In the genomic region with DNA sequence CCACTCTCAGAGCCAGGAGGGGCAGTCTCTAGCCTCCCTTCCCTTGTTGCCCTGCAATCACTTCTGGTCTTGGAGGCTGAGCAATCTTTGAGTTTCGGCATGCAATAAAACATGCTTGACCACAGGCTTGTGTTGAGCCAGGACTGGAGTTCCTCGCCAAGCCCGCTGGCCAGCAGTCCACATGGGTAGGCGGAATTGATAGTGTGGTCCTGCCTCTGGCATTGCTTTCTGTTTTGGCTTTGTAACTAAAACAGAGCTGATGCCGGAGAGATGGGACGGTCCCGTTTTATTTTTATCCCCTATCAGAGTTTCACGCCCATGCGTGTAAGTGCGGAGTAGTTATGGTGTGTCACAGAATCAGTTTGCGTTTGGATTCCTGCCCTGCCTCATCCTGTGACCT, we compare ENCODE assay signal across 17 mouse cellular contexts. TPM values are rescaled to one million over a fixed set of nuclear protein-coding genes. Genes with fewer than 3 reads are reported as not detected.
A peak's percentile ranks its signal among the peaks of the same experiment; 100 is the strongest.
DNase-seq lines count a peak whose midpoint lies in the region; ATAC-seq and TF ChIP-seq lines count a peak whose summit lies in the region.
"Had no signal": no experiment of that assay in that cellular context is flagged by ENCODE, and none has a peak within 500 bp of the region (broad histone marks: within the 10 kb centered on the region; RNA-seq: fewer than 3 reads in every experiment).

No protein-coding gene starts in this region.

- intact Hi-C loops in heart, postnatal 25 days (cut with DNase I), result no loop called here

- DNase-seq in adrenal gland, adult 8-10 months, result peak; percentile 14
- DNase-seq in adrenal gland, adult 18-20 months (ENCODE audit: low spot score in 2 of 2), result no peak
- peak; percentile 84 to 86 for DNase-seq in heart, adult 18-20 months
- DNase-seq in heart, postnatal 25 days (ENCODE audit: low spot score), result peak; percentile 69
- no peak for DNase-seq in layer of hippocampus, postnatal 14 days (ENCODE audit: low spot score in 2 of 2)
- DNase-seq in kidney, adult 9 months, result no peak
- DNase-seq: cerebellum, postnatal 36 days; liver, embryonic 13.5 days; spleen, adult 18-20 months; thymus, adult 18-20 months had no signal

- H3K9ac ChIP-seq in kidney, embryonic 15.5 days, result no peak overlapping the region
- H3K9ac ChIP-seq: forebrain, embryonic 12.5 days; liver, embryonic 13.5 days; midbrain, embryonic 12.5 days; neural tube, embryonic 13.5 days had no signal

- no peak overlapping the region for H3K27ac ChIP-seq in kidney, embryonic 15.5 days
- H3K27ac ChIP-seq: forebrain, embryonic 12.5 days; liver, embryonic 13.5 days; midbrain, embryonic 12.5 days; neural tube, embryonic 13.5 days had no signal

- 82% methylated on average over 11 of the region's 11 CpGs for WGBS in kidney, embryonic 15.5 days

- H3K4me3 ChIP-seq in E14TG2a.4 (replicated peaks; ENCODE audit: low read length), result peak overlapping the region; percentile 37; the same call in 1 of the 2 replicates
- no peak overlapping the region for H3K4me3 ChIP-seq in kidney, embryonic 15.5 days (replicated peaks)
- H3K4me3 ChIP-seq: forebrain, embryonic 12.5 days; liver, embryonic 13.5 days; midbrain, embryonic 12.5 days; neural tube, embryonic 13.5 days had no signal

- peaks cover 17% of the 10 kb centered on the region for H3K9me3 ChIP-seq in E14TG2a.4 (ENCODE audit: low read length)
- no peaks in the 10 kb centered on the region for H3K9me3 ChIP-seq in kidney, embryonic 15.5 days (replicated peaks)
- H3K9me3 ChIP-seq: forebrain, embryonic 12.5 days; liver, embryonic 13.5 days; midbrain, embryonic 12.5 days; neural tube, embryonic 13.5 days had no signal

- ATAC-seq in kidney, embryonic 15.5 days (replicated peaks; ENCODE audit: low FRiP score), result no peak

- peaks cover 15% of the 10 kb centered on the region for H3K27me3 ChIP-seq in E14TG2a.4 (ENCODE audit: insufficient read depth, low read length)
- H3K27me3 ChIP-seq in kidney, embryonic 15.5 days, result peaks cover 52% of the 10 kb centered on the region
- H3K27me3 ChIP-seq: liver, embryonic 13.5 days; neural tube, embryonic 13.5 days had no signal

- H3K36me3 ChIP-seq in E14TG2a.4 (ENCODE audit: insufficient read depth, low read length), result no peaks in the 10 kb centered on the region
- H3K36me3 ChIP-seq in kidney, embryonic 15.5 days, result no peaks in the 10 kb centered on the region
- H3K36me3 ChIP-seq: forebrain, embryonic 12.5 days; liver, embryonic 13.5 days; midbrain, embryonic 12.5 days; neural tube, embryonic 13.5 days had no signal

- TF ChIP-seq CTCF in E14TG2a.4 (conservative IDR thresholded peaks at IDR 0.05; ENCODE audit: low read length), result no peak

- H3K4me2 ChIP-seq in kidney, embryonic 15.5 days, result no peak overlapping the region
- H3K4me2 ChIP-seq: forebrain, embryonic 12.5 days; liver, embryonic 13.5 days; midbrain, embryonic 12.5 days; neural tube, embryonic 13.5 days had no signal

- H3K4me1 ChIP-seq in E14TG2a.4 (replicated peaks; ENCODE audit: low read depth, low read length), result peaks cover 65% of the 10 kb centered on the region
- H3K4me1 ChIP-seq in kidney, embryonic 15.5 days, result peaks cover 6% of the 10 kb centered on the region
- H3K4me1 ChIP-seq: forebrain, embryonic 12.5 days; liver, embryonic 13.5 days; midbrain, embryonic 12.5 days had no signal

RNA-seq across cellular contexts. Expression of gene Wnt5a, which starts 28.4 kb away (rescaled TPM):
- 10 to 100 TPM; 51.7 to 61.5 (median 56.7) TPM for total RNA-seq in adrenal gland, adult 8-10 months (2022)
- 10 to 100 TPM; 29.2 to 37.4 TPM for total RNA-seq in adrenal gland, adult 18-20 months (2021)
- 10 to 100 TPM; 10.9 to 13.5 TPM for total RNA-seq in heart, adult 18-20 months (2021)
- 10 to 100 TPM; 17.8 to 19.8 TPM for total RNA-seq in heart, postnatal 25 days (2021)
- polyA plus RNA-seq in kidney, embryonic 15.5 days (2015; fragmentation: Nextera tagmentation; extraction: Ambion mirVana), result 23.3 and 26.4 TPM in 2 replicates
- 10 to 100 TPM; 15.7 to 16.9 TPM for total RNA-seq in layer of hippocampus, postnatal 14 days (2021)
- total RNA-seq: granulocyte monocyte progenitor cell, adult 5-6 weeks; MEL had no signal

Comparison
In these comparisons a context has a peak if more than half of its experiments do, and no peak if none do; other contexts are left out.
1. DNase-seq: peak in adrenal gland, adult 8-10 months (single experiment), heart, adult 18-20 months (2 of 2) and heart, postnatal 25 days (single experiment); none in adrenal gland, adult 18-20 months (0 of 2), layer of hippocampus, postnatal 14 days (0 of 2) and kidney, adult 9 months (single experiment).